Mouse (Mus musculus): ENCODE results near the gene Gpa33. TPM values are rescaled to one million over a fixed set of nuclear protein-coding genes. Genes with fewer than 3 reads are reported as not detected.
A peak's percentile ranks its signal among the peaks of the same experiment; 100 is the strongest.

Gene Gpa33
- polyA plus RNA-seq, 1 experiment from 2014 or later: not detected

- Histone ChIP-seq H3K27ac (no peak overlapping the region), H3K4me3 (no peak overlapping the region), H3K4me1 (no peaks in the 10 kb centered on the region), H3K9ac (no peak overlapping the region), H3K36me3 (replicated peaks) (no peaks in the 10 kb centered on the region), H3K27me3 (replicated peaks) (no peaks in the 10 kb centered on the region), H3K9me3 (no peaks in the 10 kb centered on the region), H3K4me2 (no peak overlapping the region)
- no peak for ATAC-seq (replicated peaks)
- WGBS: 81% methylated on average over 3 of the region's 3 CpGs
Measured at GRCm38 (mm10) chr1:166172992-166173391, 43.0 kb downstream of the Gpa33 start.

- no peak overlapping the region for H3K4me3 ChIP-seq
- H3K36me3 ChIP-seq (replicated peaks): no peaks in the 10 kb centered on the region
- 77% methylated on average over 9 of the region's 9 CpGs for WGBS
- no peaks in the 10 kb centered on the region for H3K27me3 ChIP-seq (replicated peaks)
- H3K27ac ChIP-seq: no peak overlapping the region
- no peaks in the 10 kb centered on the region for H3K4me1 ChIP-seq
- H3K4me2 ChIP-seq: no peak overlapping the region
- ATAC-seq (replicated peaks): no peak
- H3K9ac ChIP-seq: no peak overlapping the region
- H3K9me3 ChIP-seq: no peaks in the 10 kb centered on the region
Measured at GRCm38 (mm10) chr1:166173621-166174020, 43.6 kb downstream of the Gpa33 start.

- 92% methylated on average over 7 of the region's 7 CpGs for WGBS
- H3K27me3 ChIP-seq (replicated peaks): no peaks in the 10 kb centered on the region
Measured at GRCm38 (mm10) chr1:166181510-166181909, 51.5 kb downstream of the Gpa33 start.

GRCm38 (mm10) chr1:166182952-166183627 is 53.1 kb downstream of the Gpa33 start:
- WGBS: 54% methylated on average over 10 of the region's 10 CpGs
- Histone ChIP-seq H3K27me3 (replicated peaks) (no peaks in the 10 kb centered on the region), H3K36me3 (replicated peaks) (no peaks in the 10 kb centered on the region), H3K4me2 (no peak overlapping the region), H3K9me3 (no peaks in the 10 kb centered on the region), H3K4me3 (no peak overlapping the region), H3K4me1 (peaks cover 7% of the 10 kb centered on the region; the same call in 1 of the 2 replicates), H3K27ac (no peak overlapping the region), H3K9ac (no peak overlapping the region)
- 0 out of 2 replicates have a peak, but pooled peaks have one; percentile 50 for ATAC-seq (replicated peaks)

More at GRCm38 (mm10) chr1:166181510-166181909, 51.5 kb downstream of the Gpa33 start:
- Histone ChIP-seq H3K27ac (no peak overlapping the region), H3K4me2 (no peak overlapping the region), H3K9ac (no peak overlapping the region), H3K4me1 (peaks cover 7% of the 10 kb centered on the region; the same call in 1 of the 2 replicates), H3K9me3 (no peaks in the 10 kb centered on the region), H3K36me3 (replicated peaks) (no peaks in the 10 kb centered on the region), H3K4me3 (no peak overlapping the region)
- no peak for ATAC-seq (replicated peaks)

GRCm38 (mm10) chr1:166184391-166185229 is 54.6 kb downstream of the Gpa33 start:
- Histone ChIP-seq H3K4me2 (no peak overlapping the region), H3K4me3 (no peak overlapping the region), H3K27ac (peak overlapping the region; percentile 22; the same call in 1 of the 2 replicates), H3K9ac (no peak overlapping the region), H3K4me1 (peaks cover 7% of the 10 kb centered on the region; the same call in 1 of the 2 replicates), H3K9me3 (no peaks in the 10 kb centered on the region), H3K27me3 (replicated peaks) (no peaks in the 10 kb centered on the region), H3K36me3 (replicated peaks) (no peaks in the 10 kb centered on the region)
- no peak for ATAC-seq (replicated peaks)
- 85% methylated on average over 22 of the region's 22 CpGs for WGBS

GRCm38 (mm10) chr1:166185357-166185756 is 55.3 kb downstream of the Gpa33 start:
- no peak overlapping the region for H3K4me3 ChIP-seq
- H3K9ac ChIP-seq: no peak overlapping the region
- H3K36me3 ChIP-seq (replicated peaks): no peaks in the 10 kb centered on the region
- ATAC-seq (replicated peaks): no peak
- no peak overlapping the region for H3K27ac ChIP-seq
- H3K27me3 ChIP-seq (replicated peaks): no peaks in the 10 kb centered on the region
- H3K9me3 ChIP-seq: no peaks in the 10 kb centered on the region
- peaks cover 7% of the 10 kb centered on the region; the same call in 1 of the 2 replicates for H3K4me1 ChIP-seq
- WGBS: 82% methylated on average over 5 of the region's 5 CpGs
- no peak overlapping the region for H3K4me2 ChIP-seq

- 55% methylated on average over 4 of the region's 4 CpGs for WGBS
- 0 out of 2 replicates have a peak, but pooled peaks cover 2% of the 10 kb centered on the region for H3K4me1 ChIP-seq
- H3K9me3 ChIP-seq: no peaks in the 10 kb centered on the region
- peak; percentile 63; the same call in 1 of the 2 replicates for ATAC-seq (replicated peaks)
- H3K4me2 ChIP-seq: no peak overlapping the region
- no peak overlapping the region for H3K9ac ChIP-seq
- H3K36me3 ChIP-seq (replicated peaks): no peaks in the 10 kb centered on the region
- no peaks in the 10 kb centered on the region for H3K27me3 ChIP-seq (replicated peaks)
- no peak overlapping the region for H3K27ac ChIP-seq
- no peak overlapping the region for H3K4me3 ChIP-seq
Measured at GRCm38 (mm10) chr1:166189821-166190220, 59.8 kb downstream of the Gpa33 start.

- no peaks in the 10 kb centered on the region for H3K9me3 ChIP-seq
- no peaks in the 10 kb centered on the region for H3K4me1 ChIP-seq
- no peak overlapping the region for H3K4me3 ChIP-seq
- no peak overlapping the region for H3K27ac ChIP-seq
- no peaks in the 10 kb centered on the region for H3K36me3 ChIP-seq (replicated peaks)
- 23% methylated on average over 5 of the region's 5 CpGs for WGBS
- ATAC-seq (replicated peaks): no peak
- H3K27me3 ChIP-seq (replicated peaks): no peaks in the 10 kb centered on the region
- no peak overlapping the region for H3K4me2 ChIP-seq
- H3K9ac ChIP-seq: no peak overlapping the region
Measured at GRCm38 (mm10) chr1:166204171-166204570, 74.1 kb downstream of the Gpa33 start.

- WGBS: 92% methylated on average over 3 of the region's 3 CpGs
- Histone ChIP-seq H3K9ac (no peak overlapping the region), H3K9me3 (no peaks in the 10 kb centered on the region), H3K27ac (no peak overlapping the region), H3K27me3 (replicated peaks) (no peaks in the 10 kb centered on the region), H3K4me1 (no peaks in the 10 kb centered on the region), H3K4me3 (no peak overlapping the region), H3K4me2 (no peak overlapping the region), H3K36me3 (replicated peaks) (no peaks in the 10 kb centered on the region)
- no peak for ATAC-seq (replicated peaks)
Measured at GRCm38 (mm10) chr1:166205159-166205558, 75.1 kb downstream of the Gpa33 start.

- ATAC-seq (replicated peaks): no peak
- H3K36me3 ChIP-seq (replicated peaks): no peaks in the 10 kb centered on the region
- WGBS: 90% methylated on average over 6 of the region's 6 CpGs
- no peak overlapping the region for H3K4me3 ChIP-seq
- H3K4me2 ChIP-seq: no peak overlapping the region
- H3K27me3 ChIP-seq (replicated peaks): no peaks in the 10 kb centered on the region
- H3K9ac ChIP-seq: no peak overlapping the region
- no peaks in the 10 kb centered on the region for H3K9me3 ChIP-seq
- no peak overlapping the region for H3K27ac ChIP-seq
- H3K4me1 ChIP-seq: no peaks in the 10 kb centered on the region
Measured at GRCm38 (mm10) chr1:166209371-166209770, 79.3 kb downstream of the Gpa33 start.

GRCm38 (mm10) chr1:166214181-166214580 is 84.1 kb downstream of the Gpa33 start:
- 82% methylated on average over 4 of the region's 4 CpGs for WGBS
- Histone ChIP-seq H3K4me2 (no peak overlapping the region), H3K4me3 (no peak overlapping the region), H3K4me1 (no peaks in the 10 kb centered on the region), H3K9me3 (no peaks in the 10 kb centered on the region), H3K27ac (no peak overlapping the region), H3K9ac (no peak overlapping the region), H3K27me3 (replicated peaks) (no peaks in the 10 kb centered on the region), H3K36me3 (replicated peaks) (no peaks in the 10 kb centered on the region)
- no peak for ATAC-seq (replicated peaks)
